Mouse (Mus musculus) liver, adult 2 months (tissue): ENCODE data around the gene Tcp11.

ENCODE experiments used
- CTCF ChIP-seq: fragments of 200-500 bp; IDR thresholded peaks from 2 replicates; pipeline ENCODE4 v1.5.1; 2011; ENCODE audit warnings: low read depth, low read length, control low read depth
- POLR2A ChIP-seq: fragments of 200-500 bp; IDR thresholded peaks from 2 replicates; pipeline ENCODE4 v1.6.1; 2011; ENCODE audit warnings: low read length, control low read depth; ENCODE audit not compliant: insufficient read depth; ENCODE audit errors: extremely low read depth

- TF ChIP-seq POLR2A: no peak
- no peak for TF ChIP-seq CTCF
Observed at GRCm38 (mm10) chr17:28026111-28026872, 54.1 kb downstream of the Tcp11 start.
